Mouse (Mus musculus): ENCODE measurements around the gene Enpp4.

Gene Enpp4

GRCm38 (mm10) chr17:44105287-44106138 lies at the start of gene Enpp4:
Gene Enpp4, minus strand, starts transcription at chr17:44105809.
- peak; percentile 94 for DNase-seq

- peak; percentile 45 for DNase-seq
Measured at GRCm38 (mm10) chr17:44155204-44155603, 49.6 kb upstream of the Enpp4 start.

- peak; percentile 62 for DNase-seq
Measured at GRCm38 (mm10) chr17:44153871-44154270, 48.3 kb upstream of the Enpp4 start.

- DNase-seq: peak; percentile 70
Measured at GRCm38 (mm10) chr17:44151889-44152288, 46.3 kb upstream of the Enpp4 start.

GRCm38 (mm10) chr17:44151130-44151529 lies 45.5 kb upstream of the Enpp4 start:
- peak; percentile 82 for DNase-seq

- no peak for DNase-seq
Measured at GRCm38 (mm10) chr17:44148109-44148846, 42.7 kb upstream of the Enpp4 start.

- DNase-seq: no peak
Measured at GRCm38 (mm10) chr17:44145806-44146205, 40.2 kb upstream of the Enpp4 start.

- no peak for DNase-seq
Measured at GRCm38 (mm10) chr17:44136863-44137640, 31.4 kb upstream of the Enpp4 start.

GRCm38 (mm10) chr17:44136018-44136417 lies 30.4 kb upstream of the Enpp4 start:
- DNase-seq: no peak

GRCm38 (mm10) chr17:44134545-44134944 lies 28.9 kb upstream of the Enpp4 start:
- DNase-seq: no peak

- no peak for DNase-seq
Measured at GRCm38 (mm10) chr17:44134106-44134505, 28.5 kb upstream of the Enpp4 start.

- DNase-seq: peak; percentile 81
Measured at GRCm38 (mm10) chr17:44130429-44130828, 24.8 kb upstream of the Enpp4 start.

- no peak for DNase-seq
Measured at GRCm38 (mm10) chr17:44129092-44129750, 23.6 kb upstream of the Enpp4 start.

GRCm38 (mm10) chr17:44121366-44122100 lies 15.9 kb upstream of the Enpp4 start:
- no peak for DNase-seq

- DNase-seq: no peak
Measured at GRCm38 (mm10) chr17:44118231-44118630, 12.6 kb upstream of the Enpp4 start.

GRCm38 (mm10) chr17:44117721-44118120 lies 12.1 kb upstream of the Enpp4 start:
- no peak for DNase-seq

GRCm38 (mm10) chr17:44116584-44116983 lies 11.0 kb upstream of the Enpp4 start:
- no peak for DNase-seq

- DNase-seq: peak; percentile 69
Measured at GRCm38 (mm10) chr17:44108331-44108730, 2.7 kb upstream of the Enpp4 start.

- DNase-seq: no peak
Measured at GRCm38 (mm10) chr17:44101961-44102360, 3.6 kb downstream of the Enpp4 start.

GRCm38 (mm10) chr17:44100906-44101305 lies 4.7 kb downstream of the Enpp4 start:
- peak; percentile 45 for DNase-seq

- peak; percentile 49 for DNase-seq
Measured at GRCm38 (mm10) chr17:44100486-44100885, 5.1 kb downstream of the Enpp4 start.

- DNase-seq: no peak
Measured at GRCm38 (mm10) chr17:44091512-44091911, 14.1 kb downstream of the Enpp4 start.
